Mouse (Mus musculus): ENCODE measurements around the gene Fads2. TPM values are rescaled to one million over a fixed set of nuclear protein-coding genes. Genes with fewer than 3 reads are reported as not detected.
"Not testable (repeated sequence)": the region's sequence is repeated elsewhere in the genome, so short reads cannot be mapped to it uniquely, and the experiment has no call there.

Fads2 gene
- polyA plus RNA-seq (2015; fragmentation: Nextera tagmentation; extraction: Ambion mirVana), result 76.5 and 98.4 TPM in 2 replicates

- peak within 1 kb of the TSS; percentile 78 for H3K4me3 ChIP-seq (replicated peaks)
- H3K4me2 ChIP-seq, result peak within 1 kb of the TSS; percentile 69
- no peaks in the 10 kb centered on the region for H3K9me3 ChIP-seq (replicated peaks)
- under 1% methylated on average over 55 of the region's 57 CpGs for WGBS
- peaks cover 29% of the 10 kb centered on the region for H3K4me1 ChIP-seq
- peaks cover 8% of the 10 kb centered on the region for H3K36me3 ChIP-seq
- peak within 1 kb of the TSS; percentile 97 for H3K27ac ChIP-seq
- peak; percentile 95 for ATAC-seq (replicated peaks; ENCODE audit: low FRiP score)
- peak within 1 kb of the TSS; percentile 68 for H3K9ac ChIP-seq
- H3K27me3 ChIP-seq, result no peaks in the 10 kb centered on the region
These were observed at the start of gene Fads2 for GRCm38 (mm10) chr19:10101341-10102053. Gene Fads2 (minus strand): TSS chr19:10101746.

GRCm38 (mm10) chr19:10149189-10149588, 47.6 kb upstream of the Fads2 start:
- Histone ChIP-seq H3K36me3 (no peaks in the 10 kb centered on the region), H3K27me3 (no peaks in the 10 kb centered on the region), H3K27ac (no peak overlapping the region), H3K9ac (no peak overlapping the region), H3K4me2 (no peak overlapping the region), H3K9me3 (replicated peaks) (no peaks in the 10 kb centered on the region; the same call in 1 of the 2 replicates), H3K4me1 (no peaks in the 10 kb centered on the region), H3K4me3 (replicated peaks) (no peak overlapping the region)
- WGBS, result 68% methylated on average over 3 of the region's 3 CpGs
- ATAC-seq (replicated peaks; ENCODE audit: low FRiP score), result no peak

- H3K9ac ChIP-seq, result no peak overlapping the region
- no peak overlapping the region for H3K27ac ChIP-seq
- H3K4me2 ChIP-seq, result no peak overlapping the region
- no peak for ATAC-seq (replicated peaks; ENCODE audit: low FRiP score)
- WGBS, result 77% methylated on average over 6 of the region's 6 CpGs
- no peaks in the 10 kb centered on the region for H3K36me3 ChIP-seq
- no peaks in the 10 kb centered on the region for H3K27me3 ChIP-seq
- no peaks in the 10 kb centered on the region; the same call in 1 of the 2 replicates for H3K9me3 ChIP-seq (replicated peaks)
- no peaks in the 10 kb centered on the region for H3K4me1 ChIP-seq
- H3K4me3 ChIP-seq (replicated peaks), result no peak overlapping the region
These were observed 47.0 kb upstream of the Fads2 start for GRCm38 (mm10) chr19:10148555-10148954.

GRCm38 (mm10) chr19:10144464-10144863, 42.9 kb upstream of the Fads2 start:
- H3K9ac ChIP-seq, result no peak overlapping the region
- 69% methylated on average over 4 of the region's 4 CpGs for WGBS

GRCm38 (mm10) chr19:10143667-10144066, 42.1 kb upstream of the Fads2 start:
- Histone ChIP-seq H3K9ac (no peak overlapping the region), H3K36me3 (no peaks in the 10 kb centered on the region), H3K4me1 (no peaks in the 10 kb centered on the region), H3K4me2 (no peak overlapping the region), H3K27me3 (no peaks in the 10 kb centered on the region), H3K9me3 (replicated peaks) (no peaks in the 10 kb centered on the region), H3K27ac (no peak overlapping the region), H3K4me3 (replicated peaks) (no peak overlapping the region)
- WGBS, result 62% methylated on average over 2 of the region's 2 CpGs
- no peak for ATAC-seq (replicated peaks; ENCODE audit: low FRiP score)

More at GRCm38 (mm10) chr19:10144464-10144863, 42.9 kb upstream of the Fads2 start:
- ATAC-seq (replicated peaks; ENCODE audit: low FRiP score), result no peak
- H3K27me3 ChIP-seq, result no peaks in the 10 kb centered on the region
- no peak overlapping the region for H3K4me3 ChIP-seq (replicated peaks)
- H3K27ac ChIP-seq, result no peak overlapping the region
- no peaks in the 10 kb centered on the region for H3K9me3 ChIP-seq (replicated peaks)
- no peaks in the 10 kb centered on the region for H3K36me3 ChIP-seq
- no peaks in the 10 kb centered on the region for H3K4me1 ChIP-seq
- no peak overlapping the region for H3K4me2 ChIP-seq

- Histone ChIP-seq H3K27me3 (no peaks in the 10 kb centered on the region), H3K36me3 (no peaks in the 10 kb centered on the region), H3K4me2 (no peak overlapping the region), H3K27ac (no peak overlapping the region), H3K4me1 (peaks cover 4% of the 10 kb centered on the region), H3K9me3 (replicated peaks) (no peaks in the 10 kb centered on the region), H3K9ac (no peak overlapping the region), H3K4me3 (replicated peaks) (no peak overlapping the region)
- no peak for ATAC-seq (replicated peaks; ENCODE audit: low FRiP score)
- 80% methylated on average over 6 of the region's 6 CpGs for WGBS
These were observed 38.2 kb upstream of the Fads2 start for GRCm38 (mm10) chr19:10139736-10140135.

GRCm38 (mm10) chr19:10137423-10137822, 35.9 kb upstream of the Fads2 start:
- no peak overlapping the region for H3K4me3 ChIP-seq (replicated peaks)
- WGBS, result 70% methylated on average over 5 of the region's 5 CpGs
- H3K9me3 ChIP-seq (replicated peaks), result no peaks in the 10 kb centered on the region
- no peak overlapping the region for H3K9ac ChIP-seq
- no peaks in the 10 kb centered on the region for H3K27me3 ChIP-seq
- no peaks in the 10 kb centered on the region for H3K36me3 ChIP-seq
- H3K27ac ChIP-seq, result no peak overlapping the region
- no peak overlapping the region for H3K4me2 ChIP-seq
- no peak for ATAC-seq (replicated peaks; ENCODE audit: low FRiP score)
- peaks cover 10% of the 10 kb centered on the region for H3K4me1 ChIP-seq

GRCm38 (mm10) chr19:10134692-10135091, 33.1 kb upstream of the Fads2 start:
- H3K4me1 ChIP-seq, result peaks cover 10% of the 10 kb centered on the region
- no peak overlapping the region for H3K4me3 ChIP-seq (replicated peaks)
- H3K9ac ChIP-seq, result no peak overlapping the region
- peak; percentile 71 for ATAC-seq (replicated peaks; ENCODE audit: low FRiP score)
- no peak overlapping the region for H3K4me2 ChIP-seq
- H3K27me3 ChIP-seq, result no peaks in the 10 kb centered on the region
- H3K27ac ChIP-seq, result peak overlapping the region; percentile 3
- H3K36me3 ChIP-seq, result no peaks in the 10 kb centered on the region
- no peaks in the 10 kb centered on the region for H3K9me3 ChIP-seq (replicated peaks)
- 33% methylated on average over 2 of the region's 2 CpGs for WGBS

GRCm38 (mm10) chr19:10129547-10129946, 28.0 kb upstream of the Fads2 start:
- H3K4me1 ChIP-seq; H3K27ac ChIP-seq; ATAC-seq (replicated peaks; ENCODE audit: low FRiP score); H3K4me3 ChIP-seq (replicated peaks); H3K27me3 ChIP-seq; H3K4me2 ChIP-seq; H3K9ac ChIP-seq; H3K9me3 ChIP-seq (replicated peaks); H3K36me3 ChIP-seq: not testable (repeated sequence)
- 76% methylated on average over 7 of the region's 7 CpGs for WGBS

GRCm38 (mm10) chr19:10126479-10127250, 25.1 kb upstream of the Fads2 start:
- no peaks in the 10 kb centered on the region for H3K27me3 ChIP-seq
- no peaks in the 10 kb centered on the region for H3K9me3 ChIP-seq (replicated peaks)
- H3K4me2 ChIP-seq, result no peak overlapping the region
- no peak overlapping the region for H3K9ac ChIP-seq
- no peak for ATAC-seq (replicated peaks; ENCODE audit: low FRiP score)
- H3K36me3 ChIP-seq, result no peaks in the 10 kb centered on the region
- H3K27ac ChIP-seq, result 0 out of 2 replicates have a peak overlapping the region, but pooled peaks have one; percentile 22
- H3K4me1 ChIP-seq, result peaks cover 4% of the 10 kb centered on the region; the same call in 1 of the 2 replicates
- H3K4me3 ChIP-seq (replicated peaks), result no peak overlapping the region
- WGBS, result 29% methylated on average over 5 of the region's 5 CpGs

GRCm38 (mm10) chr19:10123892-10124634, 22.5 kb upstream of the Fads2 start:
- 86% methylated on average over 7 of the region's 7 CpGs for WGBS

More at GRCm38 (mm10) chr19:10123892-10124634, 22.5 kb upstream of the Fads2 start:
- Histone ChIP-seq H3K4me3 (replicated peaks) (no peak overlapping the region), H3K27ac (no peak overlapping the region), H3K9me3 (replicated peaks) (no peaks in the 10 kb centered on the region), H3K36me3 (no peaks in the 10 kb centered on the region), H3K4me2 (no peak overlapping the region), H3K27me3 (no peaks in the 10 kb centered on the region), H3K4me1 (peaks cover 4% of the 10 kb centered on the region; the same call in 1 of the 2 replicates), H3K9ac (no peak overlapping the region)
- no peak for ATAC-seq (replicated peaks; ENCODE audit: low FRiP score)
